Mouse (Mus musculus): ENCODE measurements at regions not wholly inside any gene's neighbourhood (a gene's known extent, or its start where the extent isn't known, plus 50 kb on each side); places are given as distances from the start of the nearest gene placed in this dataset.

- H3K4me1 ChIP-seq (replicated peaks; ENCODE audit: control insufficient read depth, insufficient read depth, low read length) = no peaks in the 10 kb centered on the region
- H3K36me3 ChIP-seq (ENCODE audit: control insufficient read depth, insufficient read depth, low read length) = no peaks in the 10 kb centered on the region
- H3K27ac ChIP-seq (ENCODE audit: control insufficient read depth, insufficient read depth, low read length) = no peak overlapping the region
- TF ChIP-seq POLR2A (IDR thresholded peaks at IDR 0.05; ENCODE audit: control insufficient read depth, extremely low read depth, insufficient read depth, low read length, poor library complexity) = no peak
- TF ChIP-seq CTCF (IDR thresholded peaks at IDR 0.05; ENCODE audit: borderline replicate concordance, control insufficient read depth, extremely low read depth, insufficient read depth, low read length, poor library complexity) = no peak
- WGBS = 81% methylated on average over 4 of the region's 4 CpGs
- no peak for DNase-seq
- H3K4me3 ChIP-seq (ENCODE audit: control insufficient read depth, insufficient read depth, low read length) = no peak overlapping the region
- H3K27me3 ChIP-seq (ENCODE audit: control insufficient read depth, insufficient read depth, low read length) = no peaks in the 10 kb centered on the region
Measured at GRCm38 (mm10) chr2:115339034-115339433, 242.5 kb upstream of the BC052040 start.

- no peak for TF ChIP-seq CTCF (IDR thresholded peaks at IDR 0.05; ENCODE audit: borderline replicate concordance, control insufficient read depth, extremely low read depth, insufficient read depth, low read length, poor library complexity)
- no peak for TF ChIP-seq POLR2A (IDR thresholded peaks at IDR 0.05; ENCODE audit: control insufficient read depth, extremely low read depth, insufficient read depth, low read length, poor library complexity)
- no peaks in the 10 kb centered on the region for H3K27me3 ChIP-seq (ENCODE audit: control insufficient read depth, insufficient read depth, low read length)
- no peak overlapping the region for H3K27ac ChIP-seq (ENCODE audit: control insufficient read depth, insufficient read depth, low read length)
- H3K36me3 ChIP-seq (ENCODE audit: control insufficient read depth, insufficient read depth, low read length) = no peaks in the 10 kb centered on the region
- DNase-seq = no peak
- H3K4me3 ChIP-seq (ENCODE audit: control insufficient read depth, insufficient read depth, low read length) = no peak overlapping the region
- no peaks in the 10 kb centered on the region for H3K4me1 ChIP-seq (replicated peaks; ENCODE audit: control insufficient read depth, insufficient read depth, low read length)
- WGBS = 94% methylated on average over 14 of the region's 14 CpGs
Measured at GRCm38 (mm10) chr2:115342360-115342759, 239.2 kb upstream of the BC052040 start.

- no peaks in the 10 kb centered on the region for H3K27me3 ChIP-seq (ENCODE audit: control insufficient read depth, insufficient read depth, low read length)
- no peak for DNase-seq
- WGBS = 88% methylated on average over 6 of the region's 6 CpGs
- TF ChIP-seq CTCF (IDR thresholded peaks at IDR 0.05; ENCODE audit: borderline replicate concordance, control insufficient read depth, extremely low read depth, insufficient read depth, low read length, poor library complexity) = no peak
- no peak for TF ChIP-seq POLR2A (IDR thresholded peaks at IDR 0.05; ENCODE audit: control insufficient read depth, extremely low read depth, insufficient read depth, low read length, poor library complexity)
- no peaks in the 10 kb centered on the region for H3K36me3 ChIP-seq (ENCODE audit: control insufficient read depth, insufficient read depth, low read length)
- H3K27ac ChIP-seq (ENCODE audit: control insufficient read depth, insufficient read depth, low read length) = no peak overlapping the region
- no peaks in the 10 kb centered on the region for H3K4me1 ChIP-seq (replicated peaks; ENCODE audit: control insufficient read depth, insufficient read depth, low read length)
- no peak overlapping the region for H3K4me3 ChIP-seq (ENCODE audit: control insufficient read depth, insufficient read depth, low read length)
Measured at GRCm38 (mm10) chr2:115346551-115346950, 235.0 kb upstream of the BC052040 start.

GRCm38 (mm10) chr2:115348263-115348662 is 233.3 kb upstream of the BC052040 start:
- TF ChIP-seq CTCF (IDR thresholded peaks at IDR 0.05; ENCODE audit: borderline replicate concordance, control insufficient read depth, extremely low read depth, insufficient read depth, low read length, poor library complexity) (no peak), POLR2A (IDR thresholded peaks at IDR 0.05; ENCODE audit: control insufficient read depth, extremely low read depth, insufficient read depth, low read length, poor library complexity) (no peak)
- Histone ChIP-seq H3K4me3 (ENCODE audit: control insufficient read depth, insufficient read depth, low read length) (no peak overlapping the region), H3K27me3 (ENCODE audit: control insufficient read depth, insufficient read depth, low read length) (no peaks in the 10 kb centered on the region), H3K4me1 (replicated peaks; ENCODE audit: control insufficient read depth, insufficient read depth, low read length) (no peaks in the 10 kb centered on the region), H3K27ac (ENCODE audit: control insufficient read depth, insufficient read depth, low read length) (no peak overlapping the region), H3K36me3 (ENCODE audit: control insufficient read depth, insufficient read depth, low read length) (no peaks in the 10 kb centered on the region)
- 51% methylated on average over 2 of the region's 2 CpGs for WGBS
- no peak for DNase-seq

GRCm38 (mm10) chr2:115371072-115371471 is 210.4 kb upstream of the BC052040 start:
- WGBS = 75% methylated on average over 6 of the region's 6 CpGs
- no peaks in the 10 kb centered on the region for H3K27me3 ChIP-seq (ENCODE audit: control insufficient read depth, insufficient read depth, low read length)
- no peak for DNase-seq
- TF ChIP-seq CTCF (IDR thresholded peaks at IDR 0.05; ENCODE audit: borderline replicate concordance, control insufficient read depth, extremely low read depth, insufficient read depth, low read length, poor library complexity) (no peak), POLR2A (IDR thresholded peaks at IDR 0.05; ENCODE audit: control insufficient read depth, extremely low read depth, insufficient read depth, low read length, poor library complexity) (no peak)
- H3K4me3 ChIP-seq (ENCODE audit: control insufficient read depth, insufficient read depth, low read length) = no peak overlapping the region
- H3K27ac ChIP-seq (ENCODE audit: control insufficient read depth, insufficient read depth, low read length) = no peak overlapping the region
- no peaks in the 10 kb centered on the region for H3K36me3 ChIP-seq (ENCODE audit: control insufficient read depth, insufficient read depth, low read length)
- no peaks in the 10 kb centered on the region for H3K4me1 ChIP-seq (replicated peaks; ENCODE audit: control insufficient read depth, insufficient read depth, low read length)

- H3K4me3 ChIP-seq (ENCODE audit: control insufficient read depth, insufficient read depth, low read length) = no peak overlapping the region
- H3K36me3 ChIP-seq (ENCODE audit: control insufficient read depth, insufficient read depth, low read length) = no peaks in the 10 kb centered on the region
- TF ChIP-seq POLR2A (IDR thresholded peaks at IDR 0.05; ENCODE audit: control insufficient read depth, extremely low read depth, insufficient read depth, low read length, poor library complexity) (no peak), CTCF (IDR thresholded peaks at IDR 0.05; ENCODE audit: borderline replicate concordance, control insufficient read depth, extremely low read depth, insufficient read depth, low read length, poor library complexity) (no peak)
- no peak overlapping the region for H3K27ac ChIP-seq (ENCODE audit: control insufficient read depth, insufficient read depth, low read length)
- no peaks in the 10 kb centered on the region for H3K27me3 ChIP-seq (ENCODE audit: control insufficient read depth, insufficient read depth, low read length)
- 91% methylated on average over 5 of the region's 5 CpGs for WGBS
- H3K4me1 ChIP-seq (replicated peaks; ENCODE audit: control insufficient read depth, insufficient read depth, low read length) = no peaks in the 10 kb centered on the region
- no peak for DNase-seq
Measured at GRCm38 (mm10) chr2:115375336-115375735, 206.2 kb upstream of the BC052040 start.

All from thymus, adult 2 months (tissue).